Mouse (Mus musculus): ENCODE results near the gene Gm10153.

GRCm38 (mm10) chr7:142155308-142155707 lies 34.9 kb downstream of the Gm10153 start:
- TF ChIP-seq POLR2A (IDR thresholded peaks at IDR 0.05; ENCODE audit: insufficient read length, low read depth) (no peak), POLR2AphosphoS2 (IDR thresholded peaks at IDR 0.05; ENCODE audit: insufficient read length, low read depth) (no peak), TCF12 (IDR thresholded peaks at IDR 0.05; ENCODE audit: insufficient read depth, poor library complexity, severe bottlenecking) (no peak), MYOG (IDR thresholded peaks at IDR 0.05; ENCODE audit: control insufficient read depth in 1 of 3, insufficient read depth in 1 of 3, insufficient read length in 2 of 3, low read depth in 2 of 3) (no peak), USF1 (IDR thresholded peaks at IDR 0.05; ENCODE audit: low read depth) (no peak), MAX (IDR thresholded peaks at IDR 0.05; ENCODE audit: low read depth) (no peak), MYOD1 (IDR thresholded peaks at IDR 0.05; ENCODE audit: control insufficient read depth in 1 of 3, insufficient read length in 2 of 3, low read depth in 2 of 3) (no peak), E2F4 (IDR thresholded peaks at IDR 0.05; ENCODE audit: insufficient read depth) (no peak), CEBPB (IDR thresholded peaks at IDR 0.05; ENCODE audit: insufficient read depth, poor library complexity, severe bottlenecking) (no peak)

Measured in myocyte (in vitro differentiated cells).